Mouse (Mus musculus): ENCODE measurements around the gene Kbtbd6. TPM values are rescaled to one million over a fixed set of nuclear protein-coding genes. Genes with fewer than 3 reads are reported as not detected.

Gene Kbtbd6
- total RNA-seq (2017): 3.5 and 3.6 TPM in 2 replicates

DNA sequence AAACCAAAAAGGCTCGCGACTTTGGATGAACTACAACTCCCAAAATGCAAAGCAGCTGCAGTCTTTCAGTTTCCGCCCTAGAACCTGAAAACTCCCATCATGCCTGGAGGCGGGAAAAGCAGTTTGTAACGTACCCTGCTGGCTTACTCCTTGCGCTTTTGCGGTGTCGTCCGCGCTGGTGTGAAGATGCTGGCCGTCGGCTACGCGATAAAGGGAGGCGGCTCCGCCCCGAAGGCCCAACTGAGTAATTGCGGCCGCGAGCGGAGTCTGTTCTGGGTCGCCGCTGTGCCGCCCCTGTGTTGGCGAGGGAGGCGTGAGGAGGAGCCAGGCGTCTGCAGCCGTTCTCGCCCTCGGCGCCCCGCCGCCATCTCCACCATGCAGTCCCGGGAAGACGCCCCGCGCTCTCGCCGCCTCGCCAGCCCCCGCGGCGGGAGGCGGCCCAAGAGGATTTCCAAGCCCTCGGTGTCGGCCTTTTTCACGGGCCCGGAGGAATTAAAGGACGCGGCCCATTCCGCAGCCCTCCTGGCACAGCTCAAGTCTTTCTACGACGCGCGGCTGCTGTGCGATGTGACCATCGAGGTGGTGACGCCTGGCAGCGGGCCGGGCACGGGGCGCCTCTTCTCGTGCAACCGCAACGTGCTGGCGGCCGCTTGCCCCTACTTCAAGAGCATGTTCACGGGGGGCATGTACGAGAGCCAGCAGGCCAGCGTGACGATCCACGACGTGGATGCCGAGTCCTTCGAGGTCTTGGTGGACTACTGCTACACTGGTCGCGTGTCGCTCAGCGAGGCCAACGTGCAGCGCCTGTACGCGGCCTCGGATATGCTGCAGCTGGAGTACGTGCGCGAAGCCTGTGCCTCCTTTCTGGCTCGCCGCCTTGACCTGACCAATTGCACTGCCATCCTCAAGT, at the start of gene Kbtbd6:
TSS of gene Kbtbd6 (plus strand) at position 155 of the 910 bp plus-strand sequence.
- peak; percentile 92 to 96 for ATAC-seq (replicated peaks in 1 of 2; ENCODE audit: insufficient read depth in 1 of 2, low FRiP score in 2 of 2, low TSS enrichment in 1 of 2, low read depth in 1 of 2, poor library complexity in 2 of 2, severe bottlenecking in 2 of 2)

DNA sequence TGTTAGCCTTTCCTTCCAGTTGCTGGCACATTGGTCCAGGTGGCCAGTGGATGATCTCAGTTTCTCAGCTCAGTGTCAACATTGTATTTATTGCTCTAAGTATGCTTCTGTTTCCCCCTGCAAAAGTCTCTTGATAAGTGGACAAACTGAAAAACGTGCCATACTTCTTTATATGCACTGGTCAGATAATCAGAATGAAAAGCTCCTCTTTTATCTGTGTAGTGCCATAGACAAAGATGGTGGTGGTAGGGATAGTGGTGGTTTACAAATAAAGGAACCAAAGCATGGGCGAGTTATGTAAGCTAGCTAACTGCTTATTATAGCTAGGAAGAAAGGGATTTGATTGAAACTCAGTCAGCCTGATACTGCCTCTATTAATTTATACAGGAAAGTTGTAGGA, 44.0 kb upstream of the Kbtbd6 start:
- ATAC-seq (replicated peaks in 1 of 2; ENCODE audit: insufficient read depth in 1 of 2, low FRiP score in 2 of 2, low TSS enrichment in 1 of 2, low read depth in 1 of 2, poor library complexity in 2 of 2, severe bottlenecking in 2 of 2): no peak

- no peak for ATAC-seq (replicated peaks in 1 of 2; ENCODE audit: insufficient read depth in 1 of 2, low FRiP score in 2 of 2, low TSS enrichment in 1 of 2, low read depth in 1 of 2, poor library complexity in 2 of 2, severe bottlenecking in 2 of 2)
These were observed 42.3 kb upstream of the Kbtbd6 start for GRCm38 (mm10) chr14:79409278-79409830.

DNA sequence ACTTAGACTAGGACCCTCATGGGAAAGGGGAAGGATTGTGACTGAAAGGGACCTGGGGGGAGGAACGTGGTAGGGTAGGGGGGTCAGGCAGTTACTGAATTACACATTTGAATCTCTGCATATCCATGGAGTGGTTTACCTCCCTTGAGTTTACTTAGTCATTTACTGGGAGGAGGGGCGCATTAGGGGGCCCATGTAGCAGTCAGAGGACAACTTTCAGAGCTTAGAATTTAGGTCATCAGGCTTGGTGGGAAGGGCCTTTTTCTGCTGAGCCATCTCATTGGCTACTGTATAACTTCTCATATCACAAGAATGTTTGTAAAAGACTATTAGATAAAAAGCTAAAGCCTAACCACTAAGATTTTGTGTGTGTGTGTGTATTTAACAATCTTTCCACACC, 41.0 kb upstream of the Kbtbd6 start:
- no peak for ATAC-seq (replicated peaks in 1 of 2; ENCODE audit: insufficient read depth in 1 of 2, low FRiP score in 2 of 2, low TSS enrichment in 1 of 2, low read depth in 1 of 2, poor library complexity in 2 of 2, severe bottlenecking in 2 of 2)

DNA sequence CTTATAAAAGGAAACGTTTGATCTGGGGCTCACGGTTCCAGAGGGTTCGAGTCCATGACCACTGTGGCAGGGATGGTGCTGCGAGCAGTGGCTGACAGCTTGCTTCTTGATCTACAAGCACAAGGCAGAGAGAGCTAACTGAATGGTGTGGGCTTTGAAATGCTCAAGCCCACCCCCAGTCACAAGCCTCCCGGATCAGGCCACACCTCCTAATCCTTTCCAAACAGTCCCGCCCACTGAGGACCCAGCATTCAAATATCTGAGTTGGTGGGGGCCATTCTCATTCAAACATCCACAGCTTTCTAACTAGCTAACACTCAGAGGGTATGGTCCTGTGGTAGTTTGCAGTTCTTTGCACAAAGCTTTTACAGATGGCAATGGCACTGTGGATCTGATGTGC, 38.5 kb upstream of the Kbtbd6 start:
- no peak for ATAC-seq (replicated peaks in 1 of 2; ENCODE audit: insufficient read depth in 1 of 2, low FRiP score in 2 of 2, low TSS enrichment in 1 of 2, low read depth in 1 of 2, poor library complexity in 2 of 2, severe bottlenecking in 2 of 2)

DNA sequence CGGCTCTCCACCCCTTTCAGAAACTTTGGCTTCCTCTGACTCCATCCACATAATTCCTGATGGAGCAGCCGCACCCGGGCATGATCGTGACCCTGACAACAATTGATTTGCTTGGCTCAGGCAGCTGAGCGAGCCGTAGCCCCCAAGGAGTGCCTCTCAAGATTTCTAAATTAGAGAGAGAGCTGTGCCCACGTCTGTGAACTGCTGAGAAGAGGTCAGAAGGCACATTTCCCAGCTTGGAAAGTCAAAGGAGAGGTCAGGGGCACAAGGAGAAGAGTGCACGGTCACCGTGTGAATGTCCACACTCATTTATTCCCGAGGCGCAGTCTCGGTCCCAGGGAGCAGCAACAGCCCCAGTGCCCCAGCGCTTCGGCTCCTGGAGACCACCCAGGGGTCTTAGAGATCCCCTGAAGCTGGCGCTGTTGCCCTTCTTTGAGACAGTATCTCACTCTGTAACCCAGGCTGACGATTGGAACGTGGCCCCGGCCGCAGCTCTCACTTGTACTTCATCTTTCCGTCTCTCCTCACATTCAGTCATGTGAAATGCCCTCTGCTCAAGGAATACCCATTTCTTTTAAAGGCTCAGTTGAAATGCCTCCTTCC, 31.5 kb upstream of the Kbtbd6 start:
- ATAC-seq (replicated peaks in 1 of 2; ENCODE audit: insufficient read depth in 1 of 2, low FRiP score in 2 of 2, low TSS enrichment in 1 of 2, low read depth in 1 of 2, poor library complexity in 2 of 2, severe bottlenecking in 2 of 2): no peak

- peak; percentile 99 for ATAC-seq (replicated peaks in 1 of 2; ENCODE audit: insufficient read depth in 1 of 2, low FRiP score in 2 of 2, low TSS enrichment in 1 of 2, low read depth in 1 of 2, poor library complexity in 2 of 2, severe bottlenecking in 2 of 2)
These were observed 25.5 kb upstream of the Kbtbd6 start, which contains the start of gene Kbtbd7 for GRCm38 (mm10) chr14:79425979-79426729. Gene Kbtbd7, plus strand, starts transcription at chr14:79426511.

DNA sequence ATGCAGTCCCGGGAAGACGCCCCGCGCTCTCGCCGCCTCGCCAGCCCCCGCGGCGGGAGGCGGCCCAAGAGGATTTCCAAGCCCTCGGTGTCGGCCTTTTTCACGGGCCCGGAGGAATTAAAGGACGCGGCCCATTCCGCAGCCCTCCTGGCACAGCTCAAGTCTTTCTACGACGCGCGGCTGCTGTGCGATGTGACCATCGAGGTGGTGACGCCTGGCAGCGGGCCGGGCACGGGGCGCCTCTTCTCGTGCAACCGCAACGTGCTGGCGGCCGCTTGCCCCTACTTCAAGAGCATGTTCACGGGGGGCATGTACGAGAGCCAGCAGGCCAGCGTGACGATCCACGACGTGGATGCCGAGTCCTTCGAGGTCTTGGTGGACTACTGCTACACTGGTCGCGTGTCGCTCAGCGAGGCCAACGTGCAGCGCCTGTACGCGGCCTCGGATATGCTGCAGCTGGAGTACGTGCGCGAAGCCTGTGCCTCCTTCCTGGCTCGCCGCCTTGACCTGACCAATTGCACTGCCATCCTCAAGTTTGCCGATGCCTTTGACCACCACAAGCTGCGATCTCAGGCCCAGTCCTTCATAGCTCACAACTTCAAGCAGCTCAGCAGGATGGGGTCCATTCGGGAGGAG, 24.8 kb upstream of the Kbtbd6 start:
- peak in 1 of 2 experiments; percentile 5; a peak in 1 of 4 replicates for ATAC-seq (replicated peaks in 1 of 2; ENCODE audit: insufficient read depth in 1 of 2, low FRiP score in 2 of 2, low TSS enrichment in 1 of 2, low read depth in 1 of 2, poor library complexity in 2 of 2, severe bottlenecking in 2 of 2)

- no peak for ATAC-seq (replicated peaks in 1 of 2; ENCODE audit: insufficient read depth in 1 of 2, low FRiP score in 2 of 2, low TSS enrichment in 1 of 2, low read depth in 1 of 2, poor library complexity in 2 of 2, severe bottlenecking in 2 of 2)
These were observed 17.6 kb upstream of the Kbtbd6 start for GRCm38 (mm10) chr14:79434068-79434467.

DNA sequence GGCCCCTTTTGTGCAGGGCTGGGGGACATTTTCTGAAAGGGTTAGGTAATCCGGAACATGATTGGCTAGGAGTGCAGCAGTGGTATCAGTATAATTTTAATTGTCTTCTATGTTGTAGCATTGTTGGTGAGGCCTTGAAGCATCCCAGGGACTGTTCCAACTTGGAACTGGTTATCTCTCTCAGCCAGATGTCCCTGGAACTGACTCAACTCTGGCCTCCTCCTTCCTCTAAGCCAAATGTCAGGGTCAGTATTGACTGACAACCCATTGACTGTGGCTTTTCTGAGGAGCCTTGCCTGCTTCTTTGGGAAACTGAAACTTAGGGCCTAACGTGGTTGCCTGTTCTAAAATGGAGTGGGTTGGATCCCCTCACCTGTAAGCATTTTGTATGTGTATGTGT, 11.0 kb upstream of the Kbtbd6 start:
- no peak for ATAC-seq (replicated peaks in 1 of 2; ENCODE audit: insufficient read depth in 1 of 2, low FRiP score in 2 of 2, low TSS enrichment in 1 of 2, low read depth in 1 of 2, poor library complexity in 2 of 2, severe bottlenecking in 2 of 2)

GRCm38 (mm10) chr14:79441441-79441840, 10.2 kb upstream of the Kbtbd6 start:
- ATAC-seq (replicated peaks in 1 of 2; ENCODE audit: insufficient read depth in 1 of 2, low FRiP score in 2 of 2, low TSS enrichment in 1 of 2, low read depth in 1 of 2, poor library complexity in 2 of 2, severe bottlenecking in 2 of 2): peak; percentile 53 to 82; a peak in 2 of 4 replicates

GRCm38 (mm10) chr14:79444601-79445000, 7.0 kb upstream of the Kbtbd6 start:
- no peak for ATAC-seq (replicated peaks in 1 of 2; ENCODE audit: insufficient read depth in 1 of 2, low FRiP score in 2 of 2, low TSS enrichment in 1 of 2, low read depth in 1 of 2, poor library complexity in 2 of 2, severe bottlenecking in 2 of 2)

DNA sequence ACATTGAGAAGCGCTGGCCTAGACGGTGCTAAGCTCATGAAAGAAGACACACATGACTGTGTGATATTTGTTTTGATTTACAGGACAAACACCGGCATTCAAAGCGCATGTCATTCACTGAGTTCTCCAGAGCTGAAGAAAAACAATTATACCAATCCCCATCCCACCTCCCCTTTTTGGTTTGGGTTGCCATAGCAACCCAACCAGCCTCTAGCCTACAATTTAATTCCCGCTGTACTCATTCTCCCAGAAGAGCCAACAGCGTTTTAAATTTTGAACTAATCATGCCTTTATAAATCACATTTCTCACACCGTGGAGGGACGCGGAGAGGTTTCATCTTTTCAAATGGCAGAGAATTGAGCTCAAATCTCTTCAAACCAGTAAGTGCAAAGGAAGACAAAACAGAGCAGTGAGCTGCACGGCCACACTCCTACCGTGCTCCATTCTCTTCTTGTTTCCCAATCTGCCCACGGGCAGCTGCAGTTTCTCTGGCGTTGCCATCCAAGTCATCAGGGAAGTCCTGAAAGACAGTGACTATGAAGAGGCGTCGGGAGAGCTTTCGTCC, 6.5 kb upstream of the Kbtbd6 start:
- 0 out of 4 replicates have a peak, but pooled peaks of 1 of the 2 experiments have one; percentile 13 for ATAC-seq (replicated peaks in 1 of 2; ENCODE audit: insufficient read depth in 1 of 2, low FRiP score in 2 of 2, low TSS enrichment in 1 of 2, low read depth in 1 of 2, poor library complexity in 2 of 2, severe bottlenecking in 2 of 2)

DNA sequence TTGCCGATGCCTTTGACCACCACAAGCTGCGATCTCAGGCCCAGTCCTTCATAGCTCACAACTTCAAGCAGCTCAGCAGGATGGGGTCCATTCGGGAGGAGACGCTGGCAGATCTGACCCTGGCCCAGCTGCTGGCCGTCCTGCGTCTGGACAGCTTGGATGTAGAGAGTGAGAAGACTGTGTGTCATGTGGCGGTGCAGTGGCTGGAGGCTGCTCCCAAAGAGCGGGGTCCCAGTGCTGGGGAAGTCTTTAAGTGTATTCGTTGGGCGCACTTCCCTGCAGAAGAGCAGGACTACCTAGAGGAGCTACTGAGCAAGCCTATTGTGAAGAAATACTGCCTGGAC, 928 bp downstream of the Kbtbd6 start:
- ATAC-seq (replicated peaks in 1 of 2; ENCODE audit: insufficient read depth in 1 of 2, low FRiP score in 2 of 2, low TSS enrichment in 1 of 2, low read depth in 1 of 2, poor library complexity in 2 of 2, severe bottlenecking in 2 of 2): peak in 1 of 2 experiments; percentile 1; a peak in 1 of 4 replicates

- no peak for ATAC-seq (replicated peaks in 1 of 2; ENCODE audit: insufficient read depth in 1 of 2, low FRiP score in 2 of 2, low TSS enrichment in 1 of 2, low read depth in 1 of 2, poor library complexity in 2 of 2, severe bottlenecking in 2 of 2)
These were observed 8.8 kb downstream of the Kbtbd6 start for GRCm38 (mm10) chr14:79460401-79460800.

- no peak for ATAC-seq (replicated peaks in 1 of 2; ENCODE audit: insufficient read depth in 1 of 2, low FRiP score in 2 of 2, low TSS enrichment in 1 of 2, low read depth in 1 of 2, poor library complexity in 2 of 2, severe bottlenecking in 2 of 2)
These were observed 9.4 kb downstream of the Kbtbd6 start for GRCm38 (mm10) chr14:79460988-79461387.

GRCm38 (mm10) chr14:79465623-79466022, 14.0 kb downstream of the Kbtbd6 start:
- no peak for ATAC-seq (replicated peaks in 1 of 2; ENCODE audit: insufficient read depth in 1 of 2, low FRiP score in 2 of 2, low TSS enrichment in 1 of 2, low read depth in 1 of 2, poor library complexity in 2 of 2, severe bottlenecking in 2 of 2)
